Mouse (Mus musculus) neutrophil, adult 65 days (primary cell): ENCODE data around the gene Wdr72. TPM values are rescaled to one million over a fixed set of nuclear protein-coding genes. Genes with fewer than 3 reads are reported as not detected.

Source experiments
- total RNA-seq: library from RNA; stranded (reverse); gene quantifications from 2 replicates; pipeline ENCODE4 v1.2.4, GENCODE M21; 2023

Gene Wdr72
- total RNA-seq: not detected in 2 replicates

GRCm38 (mm10) chr9:74109761-74110460, at the start of gene Wdr72:
TSS of gene Wdr72 (plus strand) at chr9:74110356.

Other genes with a start within 250 kb of the Wdr72 start
- gene Unc13c, start 141.4 kb upstream of the Wdr72 start, total RNA-seq: not detected in 2 replicates